Mouse (Mus musculus) lung, postnatal 14 days (tissue): Measurements from ENCODE around the gene Sytl3.

Experiments
- DNase-seq: peaks from one replicate; pipeline ENCODE4 v3.0.0; 2021

Sytl3 gene

GRCm38 (mm10) chr17:6739266-6739665 is 80.4 kb downstream of the Sytl3 start:
- DNase-seq = no peak

GRCm38 (mm10) chr17:6739756-6740155 is 80.9 kb downstream of the Sytl3 start:
- DNase-seq = no peak

- DNase-seq = no peak
Measured at GRCm38 (mm10) chr17:6740331-6741170, 81.7 kb downstream of the Sytl3 start.

- no peak for DNase-seq
Measured at GRCm38 (mm10) chr17:6741271-6741670, 82.4 kb downstream of the Sytl3 start.

GRCm38 (mm10) chr17:6742083-6743038 is 83.5 kb downstream of the Sytl3 start:
- peak; percentile 75 for DNase-seq

- no peak for DNase-seq
Measured at GRCm38 (mm10) chr17:6743039-6743575, 84.2 kb downstream of the Sytl3 start.

- DNase-seq = no peak
Measured at GRCm38 (mm10) chr17:6743787-6744239, 84.9 kb downstream of the Sytl3 start.

GRCm38 (mm10) chr17:6744366-6744765 is 85.5 kb downstream of the Sytl3 start:
- DNase-seq = no peak

- DNase-seq = no peak
Measured at GRCm38 (mm10) chr17:6744871-6745270, 86.0 kb downstream of the Sytl3 start.

GRCm38 (mm10) chr17:6745503-6745902 is 86.6 kb downstream of the Sytl3 start:
- DNase-seq = no peak

- no peak for DNase-seq
Measured at GRCm38 (mm10) chr17:6745975-6746374, 87.1 kb downstream of the Sytl3 start.

- DNase-seq = no peak
Measured at GRCm38 (mm10) chr17:6746452-6747231, 87.7 kb downstream of the Sytl3 start.

GRCm38 (mm10) chr17:6747478-6747877 is 88.6 kb downstream of the Sytl3 start:
- no peak for DNase-seq

- DNase-seq = peak; percentile 59
Measured at GRCm38 (mm10) chr17:6748779-6749464, 90.0 kb downstream of the Sytl3 start.

GRCm38 (mm10) chr17:6751221-6751859 is 92.4 kb downstream of the Sytl3 start:
- DNase-seq = peak; percentile 51

- DNase-seq = no peak
Measured at GRCm38 (mm10) chr17:6752375-6752774, 93.5 kb downstream of the Sytl3 start.

GRCm38 (mm10) chr17:6755176-6755575 is 96.3 kb downstream of the Sytl3 start:
- DNase-seq = no peak

- DNase-seq = no peak
Measured at GRCm38 (mm10) chr17:6755873-6756272, 97.0 kb downstream of the Sytl3 start.

GRCm38 (mm10) chr17:6757902-6758301 is 99.0 kb downstream of the Sytl3 start:
- DNase-seq = no peak

- DNase-seq = no peak
Measured at GRCm38 (mm10) chr17:6758845-6759244, 100.0 kb downstream of the Sytl3 start.

- no peak for DNase-seq
Measured at GRCm38 (mm10) chr17:6759717-6760292, 100.9 kb downstream of the Sytl3 start.
